Mouse (Mus musculus): ENCODE measurements at regions not wholly inside any gene's neighbourhood (a gene's known extent, or its start where the extent isn't known, plus 50 kb on each side); places are given as distances from the start of the nearest gene placed in this dataset.
A peak's percentile ranks its signal among the peaks of the same experiment; 100 is the strongest.

GRCm38 (mm10) chr12:56143789-56144188 is 201.9 kb downstream of the Mbip start:
- H3K36me3 ChIP-seq (ENCODE audit: insufficient read depth, low read length): no peaks in the 10 kb centered on the region
- H3K4me1 ChIP-seq (ENCODE audit: insufficient read depth, low read depth, low read length): no peaks in the 10 kb centered on the region
- H3K27me3 ChIP-seq (replicated peaks; ENCODE audit: insufficient read depth, low read length): no peaks in the 10 kb centered on the region
- no peaks in the 10 kb centered on the region for H3K9me3 ChIP-seq (ENCODE audit: low read length)
- H3K9ac ChIP-seq (replicated peaks; ENCODE audit: low read depth): no peak overlapping the region
- no peak for ATAC-seq
- no peak overlapping the region for H3K4me2 ChIP-seq (replicated peaks; ENCODE audit: low read depth, low read length)
- 49% methylated on average over 2 of the region's 2 CpGs for WGBS
- H3K4me3 ChIP-seq (ENCODE audit: low read depth, low read length): no peak overlapping the region
- TF ChIP-seq EP300 (IDR thresholded peaks at IDR 0.05): no peak
- no peak for DNase-seq (ENCODE audit: low spot score)
- H3K27ac ChIP-seq (ENCODE audit: low read length): 0 out of 2 replicates have a peak overlapping the region, but pooled peaks have one; percentile 6

- ATAC-seq: no peak
- Histone ChIP-seq H3K9me3 (ENCODE audit: low read length) (no peaks in the 10 kb centered on the region), H3K4me3 (ENCODE audit: low read depth, low read length) (no peak overlapping the region), H3K9ac (replicated peaks; ENCODE audit: low read depth) (no peak overlapping the region), H3K27ac (ENCODE audit: low read length) (no peak overlapping the region), H3K4me2 (replicated peaks; ENCODE audit: low read depth, low read length) (no peak overlapping the region), H3K27me3 (replicated peaks; ENCODE audit: insufficient read depth, low read length) (no peaks in the 10 kb centered on the region), H3K4me1 (ENCODE audit: insufficient read depth, low read depth, low read length) (no peaks in the 10 kb centered on the region), H3K36me3 (ENCODE audit: insufficient read depth, low read length) (no peaks in the 10 kb centered on the region)
- no peak for DNase-seq (ENCODE audit: low spot score)
- WGBS: 90% methylated on average over 4 of the region's 4 CpGs
- TF ChIP-seq CTCF (IDR thresholded peaks at IDR 0.05) (no peak), EP300 (IDR thresholded peaks at IDR 0.05) (no peak)
These were observed 231.2 kb downstream of the Mbip start for GRCm38 (mm10) chr12:56114446-56114845.

- no peak overlapping the region for H3K9ac ChIP-seq (replicated peaks; ENCODE audit: low read depth)
- no peak overlapping the region for H3K4me3 ChIP-seq (ENCODE audit: low read depth, low read length)
- DNase-seq (ENCODE audit: low spot score): no peak
- H3K27ac ChIP-seq (ENCODE audit: low read length): no peak overlapping the region
- H3K36me3 ChIP-seq (ENCODE audit: insufficient read depth, low read length): no peaks in the 10 kb centered on the region
- H3K4me1 ChIP-seq (ENCODE audit: insufficient read depth, low read depth, low read length): no peaks in the 10 kb centered on the region
- H3K27me3 ChIP-seq (replicated peaks; ENCODE audit: insufficient read depth, low read length): no peaks in the 10 kb centered on the region
- H3K4me2 ChIP-seq (replicated peaks; ENCODE audit: low read depth, low read length): no peak overlapping the region
- no peaks in the 10 kb centered on the region for H3K9me3 ChIP-seq (ENCODE audit: low read length)
- TF ChIP-seq CTCF (IDR thresholded peaks at IDR 0.05): no peak
- no peak for TF ChIP-seq EP300 (IDR thresholded peaks at IDR 0.05)
- ATAC-seq: no peak
These were observed 245.3 kb downstream of the Brms1l start for GRCm38 (mm10) chr12:56081406-56081805.

GRCm38 (mm10) chr12:56064183-56064582 is 228.1 kb downstream of the Brms1l start:
- DNase-seq (ENCODE audit: low spot score): no peak
- no peak for TF ChIP-seq EP300 (IDR thresholded peaks at IDR 0.05)
- no peaks in the 10 kb centered on the region for H3K36me3 ChIP-seq (ENCODE audit: insufficient read depth, low read length)
- no peak overlapping the region for H3K27ac ChIP-seq (ENCODE audit: low read length)
- no peak overlapping the region for H3K9ac ChIP-seq (replicated peaks; ENCODE audit: low read depth)
- no peaks in the 10 kb centered on the region for H3K9me3 ChIP-seq (ENCODE audit: low read length)
- ATAC-seq: no peak
- no peaks in the 10 kb centered on the region for H3K27me3 ChIP-seq (replicated peaks; ENCODE audit: insufficient read depth, low read length)
- no peaks in the 10 kb centered on the region for H3K4me1 ChIP-seq (ENCODE audit: insufficient read depth, low read depth, low read length)
- no peak overlapping the region for H3K4me2 ChIP-seq (replicated peaks; ENCODE audit: low read depth, low read length)
- 80% methylated on average over 7 of the region's 7 CpGs for WGBS
- H3K4me3 ChIP-seq (ENCODE audit: low read depth, low read length): no peak overlapping the region

GRCm38 (mm10) chr12:56058876-56059275 is 222.8 kb downstream of the Brms1l start:
- H3K9me3 ChIP-seq (ENCODE audit: low read length): no peaks in the 10 kb centered on the region
- no peak overlapping the region for H3K9ac ChIP-seq (replicated peaks; ENCODE audit: low read depth)
- ATAC-seq (no peak), DNase-seq (ENCODE audit: low spot score) (peak; percentile 9)
- no peak overlapping the region for H3K4me3 ChIP-seq (ENCODE audit: low read depth, low read length)
- no peaks in the 10 kb centered on the region for H3K4me1 ChIP-seq (ENCODE audit: insufficient read depth, low read depth, low read length)
- H3K27me3 ChIP-seq (replicated peaks; ENCODE audit: insufficient read depth, low read length): no peaks in the 10 kb centered on the region
- H3K4me2 ChIP-seq (replicated peaks; ENCODE audit: low read depth, low read length): no peak overlapping the region
- TF ChIP-seq EP300 (IDR thresholded peaks at IDR 0.05) (no peak), CTCF (IDR thresholded peaks at IDR 0.05) (no peak)
- H3K36me3 ChIP-seq (ENCODE audit: insufficient read depth, low read length): no peaks in the 10 kb centered on the region
- no peak overlapping the region for H3K27ac ChIP-seq (ENCODE audit: low read length)
- WGBS: 59% methylated on average over 10 of the region's 10 CpGs

- Histone ChIP-seq H3K27me3 (replicated peaks; ENCODE audit: insufficient read depth, low read length) (no peaks in the 10 kb centered on the region), H3K4me3 (ENCODE audit: low read depth, low read length) (no peak overlapping the region)
- 10% methylated on average over 17 of the region's 17 CpGs for WGBS
These were observed 222.3 kb downstream of the Brms1l start for GRCm38 (mm10) chr12:56058463-56058862.

GRCm38 (mm10) chr12:56055382-56055781 is 219.3 kb downstream of the Brms1l start:
- no peak overlapping the region for H3K4me2 ChIP-seq (replicated peaks; ENCODE audit: low read depth, low read length)
- H3K36me3 ChIP-seq (ENCODE audit: insufficient read depth, low read length): no peaks in the 10 kb centered on the region
- H3K4me3 ChIP-seq (ENCODE audit: low read depth, low read length): no peak overlapping the region
- no peak overlapping the region for H3K27ac ChIP-seq (ENCODE audit: low read length)
- H3K4me1 ChIP-seq (ENCODE audit: insufficient read depth, low read depth, low read length): no peaks in the 10 kb centered on the region
- WGBS: 48% methylated on average over 6 of the region's 6 CpGs
- DNase-seq (ENCODE audit: low spot score) (peak; percentile 42), ATAC-seq (no peak)
- H3K9ac ChIP-seq (replicated peaks; ENCODE audit: low read depth): no peak overlapping the region
- H3K27me3 ChIP-seq (replicated peaks; ENCODE audit: insufficient read depth, low read length): no peaks in the 10 kb centered on the region
- peak; percentile 42 for TF ChIP-seq CTCF (IDR thresholded peaks at IDR 0.05)
- TF ChIP-seq EP300 (IDR thresholded peaks at IDR 0.05): no peak
- H3K9me3 ChIP-seq (ENCODE audit: low read length): no peaks in the 10 kb centered on the region

More at GRCm38 (mm10) chr12:56058463-56058862, 222.3 kb downstream of the Brms1l start:
- TF ChIP-seq CTCF (IDR thresholded peaks at IDR 0.05) (peak; percentile 91), EP300 (IDR thresholded peaks at IDR 0.05) (no peak)
- H3K9ac ChIP-seq (replicated peaks; ENCODE audit: low read depth): no peak overlapping the region
- H3K9me3 ChIP-seq (ENCODE audit: low read length): no peaks in the 10 kb centered on the region
- H3K4me2 ChIP-seq (replicated peaks; ENCODE audit: low read depth, low read length): no peak overlapping the region
- ATAC-seq (peak; percentile 68), DNase-seq (ENCODE audit: low spot score) (peak; percentile 83)
- no peak overlapping the region for H3K27ac ChIP-seq (ENCODE audit: low read length)
- no peaks in the 10 kb centered on the region for H3K36me3 ChIP-seq (ENCODE audit: insufficient read depth, low read length)
- H3K4me1 ChIP-seq (ENCODE audit: insufficient read depth, low read depth, low read length): no peaks in the 10 kb centered on the region
